Mouse (Mus musculus): ENCODE measurements around the gene Rpl23a.
A peak's percentile ranks its signal among the peaks of the same experiment; 100 is the strongest.
"Not testable (repeated sequence)": the region's sequence is repeated elsewhere in the genome, so short reads cannot be mapped to it uniquely, and the experiment has no call there.

Gene Rpl23a

GRCm38 (mm10) chr11:78184702-78185101, 1.3 kb upstream of the Rpl23a start:
- DNase-seq (ENCODE audit: extremely low read depth, low read depth, low spot score), result not testable (repeated sequence)

- DNase-seq (ENCODE audit: extremely low read depth, low read depth, low spot score), result no peak
Observed at GRCm38 (mm10) chr11:78183884-78184514, 615 bp upstream of the Rpl23a start.

- no peak for DNase-seq (ENCODE audit: extremely low read depth, low read depth, low spot score)
Observed at GRCm38 (mm10) chr11:78182450-78182849, 934 bp downstream of the Rpl23a start.

- DNase-seq (ENCODE audit: extremely low read depth, low read depth, low spot score), result no peak
Observed at GRCm38 (mm10) chr11:78181830-78182357, 1.5 kb downstream of the Rpl23a start.

GRCm38 (mm10) chr11:78180081-78180761, 3.2 kb downstream of the Rpl23a start:
- peak; percentile 96 for DNase-seq (ENCODE audit: extremely low read depth, low read depth, low spot score)

- no peak for DNase-seq (ENCODE audit: extremely low read depth, low read depth, low spot score)
Observed at GRCm38 (mm10) chr11:78179438-78179999, 3.9 kb downstream of the Rpl23a start.

- DNase-seq (ENCODE audit: extremely low read depth, low read depth, low spot score), result no peak
Observed at GRCm38 (mm10) chr11:78178859-78179437, 4.4 kb downstream of the Rpl23a start.

- no peak for DNase-seq (ENCODE audit: extremely low read depth, low read depth, low spot score)
Observed at GRCm38 (mm10) chr11:78177903-78178858, 5.2 kb downstream of the Rpl23a start.

GRCm38 (mm10) chr11:78177437-78177836, 5.9 kb downstream of the Rpl23a start:
- no peak for DNase-seq (ENCODE audit: extremely low read depth, low read depth, low spot score)

GRCm38 (mm10) chr11:78176905-78177331, 6.5 kb downstream of the Rpl23a start:
- no peak for DNase-seq (ENCODE audit: extremely low read depth, low read depth, low spot score)

- no peak for DNase-seq (ENCODE audit: extremely low read depth, low read depth, low spot score)
Observed at GRCm38 (mm10) chr11:78176402-78176862, 7.0 kb downstream of the Rpl23a start, which contains the start of the genes Nek8 and Tlcd1. Nek8 (minus strand) TSS chr11:78176675. Tlcd1 (plus strand) TSS chr11:78176711.

- no peak for DNase-seq (ENCODE audit: extremely low read depth, low read depth, low spot score)
Observed at GRCm38 (mm10) chr11:78175771-78176401, 7.5 kb downstream of the Rpl23a start.

- no peak for DNase-seq (ENCODE audit: extremely low read depth, low read depth, low spot score)
Observed at GRCm38 (mm10) chr11:78174506-78174905, 8.9 kb downstream of the Rpl23a start.

- no peak for DNase-seq (ENCODE audit: extremely low read depth, low read depth, low spot score)
Observed at GRCm38 (mm10) chr11:78172748-78173383, 10.5 kb downstream of the Rpl23a start.

- no peak for DNase-seq (ENCODE audit: extremely low read depth, low read depth, low spot score)
Observed at GRCm38 (mm10) chr11:78172034-78172747, 11.2 kb downstream of the Rpl23a start.

- no peak for DNase-seq (ENCODE audit: extremely low read depth, low read depth, low spot score)
Observed at GRCm38 (mm10) chr11:78171328-78171727, 12.1 kb downstream of the Rpl23a start.

- no peak for DNase-seq (ENCODE audit: extremely low read depth, low read depth, low spot score)
Observed at GRCm38 (mm10) chr11:78170306-78170705, 13.1 kb downstream of the Rpl23a start.

GRCm38 (mm10) chr11:78168541-78169468, 14.6 kb downstream of the Rpl23a start:
- no peak for DNase-seq (ENCODE audit: extremely low read depth, low read depth, low spot score)
